Mouse (Mus musculus) myocyte (in vitro differentiated cells): ENCODE measurements around the gene Naxe. TPM values are rescaled to one million over a fixed set of nuclear protein-coding genes. Genes with fewer than 3 reads are reported as not detected.
A peak's percentile ranks its signal among the peaks of the same experiment; 100 is the strongest.

Experiments
- H3K27me3 ChIP-seq: one replicate; pipeline ENCODE4 v1.6.1; 2011; ENCODE audit not compliant: control insufficient read depth, insufficient read depth, insufficient read length
- H3K36me3 ChIP-seq: one replicate; pipeline ENCODE4 v1.6.1; 2011; ENCODE audit not compliant: control insufficient read depth, insufficient read depth
- H3K4me2 ChIP-seq: one replicate; pipeline ENCODE4 v1.6.1; 2011; ENCODE audit warnings: low read depth, control low read depth
- H3K4me3 ChIP-seq: one replicate; pipeline ENCODE4 v1.5.1; 2011; ENCODE audit warnings: mild to moderate bottlenecking, control low read depth, moderate library complexity
- H3K79me2 ChIP-seq: one replicate; pipeline ENCODE4 v1.6.1; 2011; ENCODE audit not compliant: control insufficient read depth, insufficient read depth
- H3ac ChIP-seq: one replicate; pipeline ENCODE4 v1.6.1; 2011; ENCODE audit not compliant: control insufficient read depth, insufficient read length
- CEBPB ChIP-seq: IDR thresholded peaks from 2 replicates; pipeline ENCODE4 v1.6.1; 2011; ENCODE audit warnings: mild to moderate bottlenecking, moderate library complexity; ENCODE audit not compliant: poor library complexity, insufficient read depth, severe bottlenecking
- E2F4 ChIP-seq: IDR thresholded peaks from one replicate; pipeline ENCODE4 v1.6.1; 2011; ENCODE audit warnings: mild to moderate bottlenecking, control low read depth, moderate library complexity; ENCODE audit not compliant: insufficient read depth
- MAX ChIP-seq: IDR thresholded peaks from one replicate; pipeline ENCODE4 v1.6.1; 2011; ENCODE audit warnings: low read depth, mild to moderate bottlenecking, control low read depth
- MYOD1 ChIP-seq, 3 experiments: IDR thresholded peaks; one replicate each; pipeline ENCODE4 v1.6.1; 2011; ENCODE audit warnings: control low read depth in 2 of 3, low read depth in 2 of 3, mild to moderate bottlenecking in 2 of 3, moderate library complexity in 1 of 3; ENCODE audit not compliant: insufficient read length in 2 of 3, control insufficient read depth in 1 of 3
- MYOG ChIP-seq, 3 experiments: IDR thresholded peaks; one replicate each; pipeline ENCODE4 v1.6.1; 2011; ENCODE audit warnings: control low read depth in 2 of 3, low read depth in 2 of 3, mild to moderate bottlenecking in 2 of 3; ENCODE audit not compliant: insufficient read length in 2 of 3, control insufficient read depth in 1 of 3, insufficient read depth in 1 of 3
- POLR2A ChIP-seq: IDR thresholded peaks from one replicate; pipeline ENCODE4 v1.6.1; 2011; ENCODE audit warnings: low read depth, mild to moderate bottlenecking, control low read depth, moderate library complexity; ENCODE audit not compliant: insufficient read length
- POLR2AphosphoS2 ChIP-seq: IDR thresholded peaks from one replicate; pipeline ENCODE4 v1.6.1; 2011; ENCODE audit warnings: low read depth, control low read depth; ENCODE audit not compliant: insufficient read length
- REST ChIP-seq: IDR thresholded peaks from one replicate; pipeline ENCODE4 v1.6.1; 2011; ENCODE audit warnings: mild to moderate bottlenecking, control low read depth, moderate library complexity; ENCODE audit not compliant: insufficient read depth, insufficient read length
- SRF ChIP-seq: IDR thresholded peaks from one replicate; pipeline ENCODE4 v1.6.1; 2011; ENCODE audit warnings: low read depth; ENCODE audit not compliant: control insufficient read depth, insufficient read length
- TCF12 ChIP-seq: IDR thresholded peaks from one replicate; pipeline ENCODE4 v1.6.1; 2011; ENCODE audit warnings: mild to moderate bottlenecking, control low read depth; ENCODE audit not compliant: poor library complexity, insufficient read depth, severe bottlenecking
- TCF3 ChIP-seq: IDR thresholded peaks from one replicate; pipeline ENCODE4 v1.6.1; 2011; ENCODE audit warnings: low read depth, control low read depth; ENCODE audit not compliant: insufficient read length
- USF1 ChIP-seq: IDR thresholded peaks from one replicate; pipeline ENCODE4 v1.6.1; 2011; ENCODE audit warnings: low read depth, mild to moderate bottlenecking, control low read depth, moderate library complexity
- polyA plus RNA-seq: library from polyadenylated mRNA; unstranded; fragments of >200 nt; fragmentation: generic; extraction: Trizol; gene quantifications from one replicate; pipeline ENCODE4 v1.2.1, GENCODE M21; 2012; ENCODE audit warnings: missing spikeins

Naxe gene
- polyA plus RNA-seq, 1 experiment: 141 TPM

- TF ChIP-seq CEBPB (no peak), TCF12 (no peak), USF1 (peak; percentile 63), TCF3 (no peak), MYOG (IDR thresholded peaks at IDR 0.05; ENCODE audit: control insufficient read depth in 1 of 3, insufficient read depth in 1 of 3, insufficient read length in 2 of 3, low read depth in 2 of 3) (peak in 1 of 3 experiments; percentile 30), POLR2A (peak; percentile 65), MAX (no peak), MYOD1 (IDR thresholded peaks at IDR 0.05; ENCODE audit: control insufficient read depth in 1 of 3, insufficient read length in 2 of 3, low read depth in 2 of 3) (no peak), E2F4 (peak; percentile 99), POLR2AphosphoS2 (peak; percentile 50)
- peak within 1 kb of the TSS; percentile 76 for H3K4me2 ChIP-seq
- peak within 1 kb of the TSS; percentile 58 for H3K4me3 ChIP-seq
- no peak within 1 kb of the TSS for H3ac ChIP-seq
- H3K36me3 ChIP-seq: peaks cover 5% of the 10 kb centered on the region
- peaks cover 6% of the 10 kb centered on the region for H3K79me2 ChIP-seq
- H3K27me3 ChIP-seq: no peaks in the 10 kb centered on the region
These were observed 23.3 kb upstream of the Naxe start, which contains the start of gene Iqgap3 for GRCm38 (mm10) chr3:88081345-88082223. Gene Iqgap3 (plus strand): TSS chr3:88081971.

DNA sequence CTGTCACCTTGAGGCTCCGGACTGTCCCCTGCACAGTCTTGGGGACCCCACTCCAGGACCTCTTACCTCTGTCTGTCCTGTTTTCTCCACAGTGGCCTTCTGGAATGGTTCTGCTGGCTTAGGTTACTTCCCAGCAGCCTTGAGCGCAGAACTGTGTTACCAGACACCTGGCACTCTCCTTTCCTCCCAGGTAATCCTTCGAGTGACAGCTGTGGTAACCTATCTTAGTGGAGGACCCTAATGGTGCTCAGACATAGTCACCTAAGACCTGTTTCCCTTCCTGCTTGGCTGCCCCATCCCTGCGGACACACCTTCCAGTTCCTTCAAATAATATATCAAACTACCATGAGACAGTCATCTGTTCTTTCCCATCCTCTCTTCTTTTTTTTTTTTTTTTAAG lies 19.9 kb upstream of the Naxe start, which contains the start of gene Ttc24:
Gene Ttc24, minus strand, starts transcription at position 101 of the 400 bp plus-strand sequence.
- TF ChIP-seq MYOG (IDR thresholded peaks at IDR 0.05; ENCODE audit: control insufficient read depth in 1 of 3, insufficient read depth in 1 of 3, insufficient read length in 2 of 3, low read depth in 2 of 3) (no peak), POLR2AphosphoS2 (no peak), E2F4 (no peak)
- peaks cover 8% of the 10 kb centered on the region for H3K27me3 ChIP-seq
- no peaks in the 10 kb centered on the region for H3K36me3 ChIP-seq
- H3ac ChIP-seq: no peak within 1 kb of the TSS
- H3K79me2 ChIP-seq: no peaks in the 10 kb centered on the region
- H3K4me2 ChIP-seq: no peak within 1 kb of the TSS
- no peak within 1 kb of the TSS for H3K4me3 ChIP-seq

DNA sequence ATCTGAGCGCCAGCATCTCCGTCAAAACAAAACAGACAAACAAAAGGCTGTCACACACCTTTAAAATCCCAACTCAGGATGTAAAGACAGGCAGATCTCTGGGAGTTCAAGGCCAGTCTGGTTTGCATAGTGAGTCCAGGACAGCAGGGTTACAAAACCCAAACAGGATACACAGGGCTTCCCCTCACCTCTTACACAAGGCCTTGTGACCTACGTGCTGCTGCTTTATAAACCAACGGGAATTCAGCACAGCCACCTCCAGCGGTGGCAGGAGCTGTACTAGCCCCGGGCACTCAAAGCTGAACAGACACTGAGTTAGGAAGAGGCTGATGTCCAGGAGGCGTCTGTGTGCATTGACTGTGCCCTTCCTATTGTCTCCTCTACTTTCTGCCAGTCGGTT lies 19.1 kb upstream of the Naxe start:
- no peak for TF ChIP-seq MAX
- TF ChIP-seq TCF3: no peak
- TF ChIP-seq E2F4: no peak
- no peak for TF ChIP-seq MYOD1 (IDR thresholded peaks at IDR 0.05; ENCODE audit: control insufficient read depth in 1 of 3, insufficient read length in 2 of 3, low read depth in 2 of 3)
- no peak for TF ChIP-seq MYOG (IDR thresholded peaks at IDR 0.05; ENCODE audit: control insufficient read depth in 1 of 3, insufficient read depth in 1 of 3, insufficient read length in 2 of 3, low read depth in 2 of 3)
- no peak for TF ChIP-seq TCF12
- no peak for TF ChIP-seq SRF
- TF ChIP-seq POLR2AphosphoS2: no peak
- TF ChIP-seq CEBPB: no peak
- TF ChIP-seq POLR2A: no peak
- TF ChIP-seq USF1: no peak
- TF ChIP-seq REST: no peak
- Histone ChIP-seq H3K27me3 (peaks cover 14% of the 10 kb centered on the region), H3ac (no peak overlapping the region), H3K79me2 (no peaks in the 10 kb centered on the region), H3K4me3 (no peak overlapping the region), H3K36me3 (no peaks in the 10 kb centered on the region), H3K4me2 (no peak overlapping the region)

GRCm38 (mm10) chr3:88074766-88075165 lies 16.5 kb upstream of the Naxe start:
- TF ChIP-seq POLR2AphosphoS2 (no peak), MYOG (IDR thresholded peaks at IDR 0.05; ENCODE audit: control insufficient read depth in 1 of 3, insufficient read depth in 1 of 3, insufficient read length in 2 of 3, low read depth in 2 of 3) (no peak), USF1 (no peak), TCF3 (no peak), TCF12 (no peak)
- H3K79me2 ChIP-seq: no peaks in the 10 kb centered on the region
- no peaks in the 10 kb centered on the region for H3K36me3 ChIP-seq
- H3ac ChIP-seq: no peak overlapping the region
- peaks cover 14% of the 10 kb centered on the region for H3K27me3 ChIP-seq
- H3K4me2 ChIP-seq: no peak overlapping the region
- no peak overlapping the region for H3K4me3 ChIP-seq

DNA sequence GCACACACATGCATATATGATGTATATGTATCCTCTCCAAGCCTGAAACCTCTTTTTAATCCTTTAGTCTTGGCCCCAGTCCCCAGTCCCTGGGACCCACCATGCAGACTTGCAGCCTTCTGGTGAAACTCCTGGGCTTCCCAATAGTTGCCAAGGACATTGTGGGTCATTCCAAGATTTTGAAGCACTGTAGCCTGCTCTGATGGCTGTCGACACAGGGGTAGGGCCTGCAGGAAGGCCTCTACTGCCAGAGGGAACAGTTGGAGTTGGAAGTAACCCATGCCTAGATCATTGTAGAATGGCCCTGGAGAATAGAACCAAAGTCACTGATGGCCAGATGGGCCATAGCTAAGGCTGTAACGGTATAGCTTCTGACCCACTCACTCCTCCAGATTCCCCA lies 16.1 kb upstream of the Naxe start:
- Histone ChIP-seq H3K4me2 (no peak overlapping the region), H3K4me3 (no peak overlapping the region), H3K27me3 (peaks cover 14% of the 10 kb centered on the region), H3ac (no peak overlapping the region), H3K79me2 (no peaks in the 10 kb centered on the region), H3K36me3 (no peaks in the 10 kb centered on the region)
- TF ChIP-seq POLR2A: no peak
- no peak for TF ChIP-seq E2F4
- TF ChIP-seq POLR2AphosphoS2: no peak
- no peak for TF ChIP-seq CEBPB
- no peak for TF ChIP-seq TCF12
- no peak for TF ChIP-seq MAX
- no peak for TF ChIP-seq SRF
- TF ChIP-seq MYOD1 (IDR thresholded peaks at IDR 0.05; ENCODE audit: control insufficient read depth in 1 of 3, insufficient read length in 2 of 3, low read depth in 2 of 3): no peak
- TF ChIP-seq MYOG (IDR thresholded peaks at IDR 0.05; ENCODE audit: control insufficient read depth in 1 of 3, insufficient read depth in 1 of 3, insufficient read length in 2 of 3, low read depth in 2 of 3): no peak
- TF ChIP-seq USF1: no peak
- TF ChIP-seq TCF3: no peak
- TF ChIP-seq REST: no peak
